Mouse (Mus musculus) liver, embryonic 11.5 days (tissue): ENCODE measurements around the gene Angptl2. TPM values are rescaled to one million over a fixed set of nuclear protein-coding genes. Genes with fewer than 3 reads are reported as not detected.

Experiments
- polyA plus RNA-seq: library from polyadenylated mRNA; unstranded; fragments of >200 nt; fragmentation: Nextera tagmentation; extraction: Ambion mirVana; gene quantifications from 2 replicates; pipeline ENCODE4 v1.2.1, GENCODE M21; 2014

Angptl2 gene
- polyA plus RNA-seq, 1 experiment from 2014 or later: 11.3 TPM

Other genes with a start within 250 kb of the Angptl2 start
- gene Slc2a8, start 234.0 kb upstream of the Angptl2 start, polyA plus RNA-seq: 15.0 TPM in 2 replicates
- gene Garnl3, start 84.4 kb upstream of the Angptl2 start, polyA plus RNA-seq: 4.4 and 4.6 TPM in 2 replicates
- 2.7 and 3.0 TPM in 2 replicates for gene Ralgps1, start 155.4 kb downstream of the Angptl2 start, polyA plus RNA-seq
- gene Zbtb34, start 215.3 kb downstream of the Angptl2 start, polyA plus RNA-seq: 6.1 and 7.6 TPM in 2 replicates